Mouse (Mus musculus) midbrain, embryonic 10.5 days (tissue): ENCODE data around the gene Napepld. TPM values are rescaled to one million over a fixed set of nuclear protein-coding genes. Genes with fewer than 3 reads are reported as not detected.

Source experiments
- DNase-seq: peaks from one replicate; pipeline ENCODE4 v3.0.0-alpha.2; 2017; ENCODE audit warnings: low spot score
- H3K27ac ChIP-seq: fragments of 300-500 bp; sonication (generic); replicated peaks from 2 replicates; pipeline ENCODE4 v1.5.1; 2016; ENCODE audit warnings: mild to moderate bottlenecking
- H3K27me3 ChIP-seq: fragments of 300-500 bp; sonication (generic); 2 replicates; pipeline ENCODE4 v1.6.1; 2016; ENCODE audit warnings: low read depth, mild to moderate bottlenecking; ENCODE audit not compliant: poor library complexity, severe bottlenecking
- H3K36me3 ChIP-seq: fragments of 300-500 bp; sonication (generic); 2 replicates; pipeline ENCODE4 v1.6.1; 2016; ENCODE audit warnings: mild to moderate bottlenecking, moderate library complexity
- H3K4me1 ChIP-seq: fragments of 300-500 bp; sonication (generic); 2 replicates; pipeline ENCODE4 v1.6.1; 2016
- H3K4me3 ChIP-seq: fragments of 300-500 bp; sonication (generic); 2 replicates; pipeline ENCODE4 v1.5.1; 2016; ENCODE audit warnings: mild to moderate bottlenecking, moderate library complexity
- H3K9me3 ChIP-seq: fragments of 300-500 bp; sonication (generic); replicated peaks from 2 replicates; pipeline ENCODE4 v1.6.1; 2016; ENCODE audit warnings: mild to moderate bottlenecking
- WGBS: fragments of 180-500 bp; shearing (Covaris S2); methylation state at CpG from one replicate; pipeline ENCODE4 v1.1.7; 2016; 5-methylcytosine and 5-hydroxymethylcytosine counted together
- polyA plus RNA-seq: library from polyadenylated mRNA; unstranded; fragments of >200 nt; fragmentation: Nextera tagmentation; extraction: Ambion mirVana; gene quantifications from 2 replicates; pipeline ENCODE4 v1.2.1, GENCODE M21; 2016

The Napepld gene
- 10.4 and 14.8 TPM in 2 replicates for polyA plus RNA-seq

DNA sequence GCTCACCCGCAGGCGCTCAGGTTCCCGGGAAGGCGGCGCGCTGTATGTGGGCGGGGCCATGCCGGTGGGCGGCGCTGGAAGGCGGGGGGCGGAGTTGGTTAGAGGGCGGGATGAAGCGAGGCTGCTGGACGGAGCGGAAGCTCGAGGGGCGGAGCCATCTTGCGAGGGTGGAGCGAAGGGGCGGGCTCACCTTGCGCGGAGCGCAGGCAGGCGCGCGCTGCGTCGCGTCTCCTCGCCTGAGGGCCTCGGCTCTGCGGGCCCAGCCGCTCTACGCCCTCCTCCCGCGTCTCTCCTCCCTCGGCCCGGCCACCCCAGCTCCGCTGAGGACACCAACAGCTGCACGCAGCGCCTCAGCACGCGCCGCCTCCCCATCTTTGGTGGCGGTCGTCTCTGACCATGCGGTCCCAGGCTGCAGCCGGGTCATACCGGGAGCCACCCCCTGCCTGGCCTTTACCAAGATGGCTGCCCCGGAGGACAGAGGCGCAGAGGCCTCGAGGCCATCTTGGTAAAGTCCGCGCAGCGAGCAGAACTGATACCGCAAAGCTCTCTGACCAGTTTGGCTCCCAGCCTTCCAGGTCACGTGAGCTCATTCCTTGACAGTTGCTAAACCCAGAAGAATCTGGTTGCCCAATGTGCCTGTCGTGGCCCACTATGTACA is at the start of gene Napepld:
Gene Napepld (minus strand): TSS at position 46 of the 658 bp plus-strand sequence.
- Histone ChIP-seq H3K36me3 (0 out of 2 replicates have a peak, but pooled peaks cover 4% of the 10 kb centered on the region), H3K27ac (peak within 1 kb of the TSS; percentile 99), H3K4me3 (peak within 1 kb of the TSS; percentile 72), H3K9me3 (no peaks in the 10 kb centered on the region), H3K27me3 (no peaks in the 10 kb centered on the region), H3K4me1 (peaks cover 21% of the 10 kb centered on the region)
- DNase-seq, result peak; percentile 99
- whole genome bisulfite sequencing, result under 1% methylated on average over 58 of the region's 59 CpGs

DNA sequence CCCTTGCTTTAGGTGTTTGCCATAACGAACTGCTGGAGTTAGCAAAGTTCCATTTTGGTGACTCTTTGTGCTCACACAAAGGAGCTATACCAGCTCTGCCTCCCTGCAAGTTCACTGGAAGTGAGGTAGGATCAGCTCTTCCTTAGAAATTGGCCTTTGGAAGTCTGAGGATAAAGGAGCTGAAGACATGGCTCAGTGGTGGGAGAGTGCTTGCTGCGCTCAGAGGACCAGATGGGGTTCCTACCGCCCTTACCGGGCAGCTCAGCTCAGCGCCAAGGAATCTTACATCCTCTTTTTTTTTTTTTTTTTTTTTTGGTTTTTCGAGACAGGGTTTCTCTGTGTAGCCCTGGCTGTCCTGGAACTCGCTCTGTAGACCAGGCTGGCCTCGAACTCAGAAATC is 44.8 kb upstream of the Napepld start:
- Histone ChIP-seq H3K27me3 (no peaks in the 10 kb centered on the region), H3K36me3 (peaks cover 100% of the 10 kb centered on the region), H3K9me3 (no peaks in the 10 kb centered on the region), H3K4me1 (no peaks in the 10 kb centered on the region), H3K27ac (no peak overlapping the region), H3K4me3 (no peak overlapping the region)
- 95% methylated on average over 7 of the region's 8 CpGs for WGBS
- DNase-seq, result no peak

DNA sequence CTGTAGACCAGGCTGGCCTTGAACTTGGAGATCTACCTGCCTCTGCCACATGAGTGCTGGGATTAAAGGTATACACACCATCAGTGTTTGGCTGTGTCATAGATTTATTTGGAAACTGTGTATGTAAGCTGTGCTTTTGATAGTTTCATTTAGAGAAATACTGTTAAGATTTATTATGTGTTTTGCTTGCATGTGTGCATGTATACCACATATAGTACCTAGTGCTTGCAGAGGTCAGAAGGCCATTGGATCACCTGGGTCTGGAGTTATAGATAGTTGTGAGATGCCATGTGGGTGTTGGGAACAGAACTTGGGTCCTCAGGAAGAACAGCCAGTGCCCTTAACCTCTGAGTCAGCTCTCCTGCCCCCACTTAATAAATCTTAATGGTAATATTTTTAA is 43.5 kb upstream of the Napepld start:
- Histone ChIP-seq H3K4me1 (no peaks in the 10 kb centered on the region), H3K4me3 (no peak overlapping the region), H3K36me3 (peaks cover 100% of the 10 kb centered on the region), H3K27me3 (no peaks in the 10 kb centered on the region), H3K9me3 (no peaks in the 10 kb centered on the region), H3K27ac (no peak overlapping the region)
- DNase-seq, result no peak

DNA sequence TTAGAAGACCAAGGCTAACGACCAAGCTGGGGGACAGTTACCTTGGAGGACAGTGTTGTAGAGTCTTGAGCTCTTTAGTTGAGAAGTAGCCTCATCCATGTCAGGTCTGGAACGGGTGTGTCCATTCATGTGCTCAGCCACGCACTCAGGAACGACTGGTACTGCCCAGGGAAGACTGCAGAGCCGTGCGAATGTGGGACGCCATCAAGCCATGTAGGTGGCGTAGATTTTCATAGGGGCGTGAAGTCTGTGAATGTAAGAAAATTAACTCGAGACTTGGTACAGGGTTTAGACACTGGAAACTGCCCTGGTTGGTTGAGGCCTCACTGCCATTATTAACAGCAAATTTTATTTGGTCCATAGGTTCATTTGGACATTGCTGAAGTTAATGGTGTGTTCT is 42.4 kb upstream of the Napepld start:
- no peak overlapping the region for H3K4me3 ChIP-seq
- H3K4me1 ChIP-seq, result peaks cover under 1% of the 10 kb centered on the region; the same call in 1 of the 2 replicates
- H3K27me3 ChIP-seq, result no peaks in the 10 kb centered on the region
- no peaks in the 10 kb centered on the region for H3K9me3 ChIP-seq
- peaks cover 100% of the 10 kb centered on the region for H3K36me3 ChIP-seq
- 96% methylated on average over 10 of the region's 10 CpGs for WGBS
- H3K27ac ChIP-seq, result no peak overlapping the region
- no peak for DNase-seq

GRCm38 (mm10) chr5:21739881-21740280 is 38.7 kb upstream of the Napepld start:
- H3K4me3 ChIP-seq, result no peak overlapping the region
- peaks cover 15% of the 10 kb centered on the region for H3K4me1 ChIP-seq
- peaks cover 66% of the 10 kb centered on the region for H3K36me3 ChIP-seq
- 95% methylated on average over 13 of the region's 13 CpGs for WGBS
- H3K27ac ChIP-seq, result no peak overlapping the region
- no peaks in the 10 kb centered on the region for H3K27me3 ChIP-seq
- no peak for DNase-seq
- H3K9me3 ChIP-seq, result no peaks in the 10 kb centered on the region

- H3K9me3 ChIP-seq, result no peaks in the 10 kb centered on the region
- H3K4me1 ChIP-seq, result peaks cover 23% of the 10 kb centered on the region
- no peak overlapping the region for H3K4me3 ChIP-seq
- H3K27ac ChIP-seq, result no peak overlapping the region
- DNase-seq, result no peak
- peaks cover 58% of the 10 kb centered on the region for H3K36me3 ChIP-seq
- H3K27me3 ChIP-seq, result no peaks in the 10 kb centered on the region
- 95% methylated on average over 11 of the region's 11 CpGs for WGBS
Observed at GRCm38 (mm10) chr5:21739120-21739519, 37.9 kb upstream of the Napepld start.

- peak overlapping the region; percentile 96 for H3K27ac ChIP-seq
- H3K27me3 ChIP-seq, result no peaks in the 10 kb centered on the region
- peak overlapping the region; percentile 84 for H3K4me3 ChIP-seq
- H3K4me1 ChIP-seq, result peaks cover 38% of the 10 kb centered on the region
- no peaks in the 10 kb centered on the region for H3K9me3 ChIP-seq
- WGBS, result 38% methylated on average over 10 of the region's 10 CpGs
- no peak for DNase-seq
- peaks cover 43% of the 10 kb centered on the region for H3K36me3 ChIP-seq
Observed at GRCm38 (mm10) chr5:21737620-21738019, 36.4 kb upstream of the Napepld start.

GRCm38 (mm10) chr5:21736956-21737585 is 35.9 kb upstream of the Napepld start, which contains the start of gene Pmpcb:
Gene Pmpcb, plus strand, starts transcription at chr5:21737141.
- peak within 1 kb of the TSS; percentile 84 for H3K4me3 ChIP-seq
- no peaks in the 10 kb centered on the region for H3K27me3 ChIP-seq
- peaks cover 38% of the 10 kb centered on the region for H3K36me3 ChIP-seq
- peaks cover 43% of the 10 kb centered on the region for H3K4me1 ChIP-seq
- H3K9me3 ChIP-seq, result no peaks in the 10 kb centered on the region
- H3K27ac ChIP-seq, result peak within 1 kb of the TSS; percentile 96
- under 1% methylated on average over 42 of the region's 42 CpGs for WGBS
- DNase-seq, result peak; percentile 88

- peaks cover 54% of the 10 kb centered on the region for H3K4me1 ChIP-seq
- peaks cover 27% of the 10 kb centered on the region for H3K36me3 ChIP-seq
- no peaks in the 10 kb centered on the region for H3K27me3 ChIP-seq
- no peaks in the 10 kb centered on the region for H3K9me3 ChIP-seq
- no peak for DNase-seq
- H3K4me3 ChIP-seq, result no peak overlapping the region
- WGBS, result 84% methylated on average over 11 of the region's 11 CpGs
- peak overlapping the region; percentile 96; the same call in 1 of the 2 replicates for H3K27ac ChIP-seq
Observed at GRCm38 (mm10) chr5:21736046-21736445, 34.9 kb upstream of the Napepld start.

- Histone ChIP-seq H3K4me3 (peak overlapping the region; percentile 21; the same call in 1 of the 2 replicates), H3K27me3 (no peaks in the 10 kb centered on the region), H3K9me3 (no peaks in the 10 kb centered on the region), H3K4me1 (peaks cover 57% of the 10 kb centered on the region), H3K36me3 (peaks cover 23% of the 10 kb centered on the region), H3K27ac (peak overlapping the region; percentile 90; the same call in 1 of the 2 replicates)
- WGBS, result 29% methylated on average over 10 of the region's 10 CpGs
- peak; percentile 62 for DNase-seq
Observed at GRCm38 (mm10) chr5:21735584-21735983, 34.4 kb upstream of the Napepld start.

- no peak for DNase-seq
Observed at GRCm38 (mm10) chr5:21735100-21735499, 33.9 kb upstream of the Napepld start.

DNA sequence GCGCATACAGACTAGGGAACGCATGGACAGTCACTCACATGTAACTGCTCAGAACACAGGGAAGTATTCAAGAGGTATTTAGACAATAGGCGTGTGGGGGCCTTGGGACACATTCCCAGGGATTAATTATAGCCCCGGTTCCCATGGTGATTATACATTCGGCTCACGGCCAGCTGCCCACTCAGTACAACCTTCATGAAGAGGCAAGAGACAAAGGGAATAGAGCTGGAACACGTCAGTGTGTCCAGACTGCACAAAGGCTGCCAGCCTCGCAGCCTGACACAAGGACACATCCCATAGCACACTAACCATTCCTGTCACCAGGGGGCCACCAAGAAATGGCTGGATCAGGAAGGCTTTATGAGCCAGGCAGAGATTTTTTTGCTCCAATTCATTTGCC is 31.7 kb upstream of the Napepld start:
- Histone ChIP-seq H3K9me3 (no peaks in the 10 kb centered on the region), H3K27ac (peak overlapping the region; percentile 90), H3K27me3 (no peaks in the 10 kb centered on the region), H3K4me1 (peaks cover 52% of the 10 kb centered on the region), H3K36me3 (no peaks in the 10 kb centered on the region), H3K4me3 (peak overlapping the region; percentile 18)
- 20% methylated on average over 8 of the region's 8 CpGs for WGBS
- DNase-seq, result peak; percentile 83

More at GRCm38 (mm10) chr5:21735100-21735499, 33.9 kb upstream of the Napepld start:
- H3K27ac ChIP-seq, result peak overlapping the region; percentile 90; the same call in 1 of the 2 replicates
- no peak overlapping the region for H3K4me3 ChIP-seq
- H3K9me3 ChIP-seq, result no peaks in the 10 kb centered on the region
- 81% methylated on average over 20 of the region's 20 CpGs for WGBS
- H3K4me1 ChIP-seq, result peaks cover 60% of the 10 kb centered on the region
- no peaks in the 10 kb centered on the region for H3K27me3 ChIP-seq
- peaks cover 18% of the 10 kb centered on the region for H3K36me3 ChIP-seq
